Mouse (Mus musculus) adrenal gland, postnatal 4 days (tissue): Measurements from ENCODE around the gene Lum. TPM values are rescaled to one million over a fixed set of nuclear protein-coding genes. Genes with fewer than 3 reads are reported as not detected.

Source experiments
- DNase-seq, 2 experiments: peaks; one replicate each; pipeline ENCODE4 v3.0.0; 2021 to 2022; ENCODE audit warnings: low spot score in 2 of 2, mixed read lengths in 2 of 2
- long read RNA-seq, 2 experiments: library from polyadenylated mRNA; stranded (forward); transcript quantifications; one replicate each; pipeline ENCODE4 v2.0.0; 2021
- total RNA-seq, 2 experiments: library from RNA; stranded (reverse); gene quantifications; 2 replicates each; pipeline ENCODE4 v1.2.3; 2021

The Lum gene
- total RNA-seq = 10 to 100 TPM; 49.9 to 55.2 TPM
- long read RNA-seq, experiment 1, transcript Lum-201 (3 exons, 2,448 nt) = major isoform, 46 of 50 reads
- long read RNA-seq, experiment 1, partial matches to known transcripts = 1 of 50 reads
- long read RNA-seq, experiment 1, other reads (novel, unspliced or antisense) = 3 of 50 reads
- long read RNA-seq, experiment 2, transcript Lum-201 (3 exons, 2,448 nt) = major isoform, 81 of 84 reads
- long read RNA-seq, experiment 2, partial matches to known transcripts = 1 of 84 reads
- long read RNA-seq, experiment 2, other reads (novel, unspliced or antisense) = 2 of 84 reads

DNA sequence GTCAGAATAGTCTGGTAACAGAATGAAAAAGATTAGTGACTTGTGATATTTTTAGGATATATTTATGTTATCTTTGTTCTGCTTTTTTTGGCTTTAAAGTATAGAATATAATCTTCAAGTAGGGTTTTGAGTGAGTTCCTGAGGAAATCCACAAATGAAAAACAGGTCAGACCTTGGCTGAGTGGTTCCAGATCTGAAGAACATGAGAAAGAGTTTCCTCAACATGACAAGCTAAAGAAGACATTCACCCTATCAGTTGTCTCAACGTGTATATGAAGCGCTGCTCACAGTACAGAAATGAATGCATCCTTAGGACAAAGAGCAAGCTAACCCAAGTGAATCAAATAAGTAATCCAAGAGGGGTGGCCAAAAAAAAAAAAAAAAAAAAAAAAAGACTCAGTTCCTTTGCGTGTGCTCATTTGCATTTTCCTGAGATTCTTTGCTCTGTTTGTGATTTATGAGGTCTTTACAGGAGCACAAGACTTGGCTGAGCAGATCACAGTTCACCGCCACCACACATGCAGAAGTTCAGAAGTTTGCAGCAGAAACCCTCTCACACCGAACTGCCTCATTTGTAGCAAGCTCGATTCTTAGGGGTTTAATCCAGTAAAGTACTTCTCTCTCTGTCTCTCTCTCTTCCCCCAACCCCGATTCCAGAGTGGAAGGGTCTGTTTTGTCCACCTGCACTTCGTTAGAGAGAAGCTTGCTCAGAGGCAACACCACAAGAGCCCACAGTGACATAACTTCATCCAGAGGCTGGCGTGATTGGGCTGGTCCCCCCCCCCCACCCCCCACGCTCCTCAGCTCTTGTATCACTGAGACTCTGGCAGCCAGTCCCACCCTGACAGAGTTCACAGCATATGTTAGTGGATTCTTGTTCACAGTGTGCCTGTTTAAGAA, at the start of gene Lum:
Lum (plus strand) TSS at position 172 of the 900 bp plus-strand sequence.
- DNase-seq = no peak

DNA sequence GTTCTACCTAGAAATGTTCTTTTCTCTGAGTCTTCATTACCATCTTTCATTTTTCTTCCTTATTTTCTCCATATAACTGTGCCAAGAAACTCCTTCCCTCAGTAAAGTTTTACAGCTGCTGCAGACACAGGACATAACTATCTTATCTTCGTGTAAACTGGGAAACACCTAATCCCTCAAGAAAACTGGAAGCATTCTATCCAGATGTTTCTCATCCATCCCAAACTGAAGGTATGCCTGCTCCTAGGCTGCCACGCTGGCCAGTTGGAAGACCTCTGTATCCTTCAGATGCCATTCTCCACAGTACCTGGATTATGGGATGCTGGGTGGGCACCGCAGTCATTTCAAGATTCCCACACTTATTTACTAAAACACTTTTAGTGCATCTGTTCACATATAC, 41.6 kb upstream of the Lum start:
- no peak for DNase-seq

DNA sequence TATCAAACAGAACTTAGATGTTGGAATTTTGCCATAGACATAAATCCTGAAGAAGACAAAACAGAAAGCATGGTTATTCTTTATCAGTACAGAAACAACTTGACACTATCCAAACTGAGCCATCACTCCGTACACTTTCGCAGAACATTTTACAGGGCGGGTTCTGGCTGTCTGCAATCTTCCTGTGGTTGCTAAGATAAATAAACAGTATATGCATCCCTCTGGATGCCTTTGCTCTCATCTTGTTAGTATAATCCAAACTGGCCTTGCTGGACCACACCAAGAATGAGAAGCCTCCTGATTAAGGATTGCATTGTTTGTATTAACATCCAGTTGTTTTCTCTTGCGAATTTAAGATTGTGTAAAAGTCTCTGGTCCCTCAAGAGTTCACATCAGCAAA, 29.2 kb upstream of the Lum start:
- DNase-seq = no peak

- no peak for DNase-seq
Observed at GRCm38 (mm10) chr10:97536921-97537320, 28.0 kb upstream of the Lum start.

DNA sequence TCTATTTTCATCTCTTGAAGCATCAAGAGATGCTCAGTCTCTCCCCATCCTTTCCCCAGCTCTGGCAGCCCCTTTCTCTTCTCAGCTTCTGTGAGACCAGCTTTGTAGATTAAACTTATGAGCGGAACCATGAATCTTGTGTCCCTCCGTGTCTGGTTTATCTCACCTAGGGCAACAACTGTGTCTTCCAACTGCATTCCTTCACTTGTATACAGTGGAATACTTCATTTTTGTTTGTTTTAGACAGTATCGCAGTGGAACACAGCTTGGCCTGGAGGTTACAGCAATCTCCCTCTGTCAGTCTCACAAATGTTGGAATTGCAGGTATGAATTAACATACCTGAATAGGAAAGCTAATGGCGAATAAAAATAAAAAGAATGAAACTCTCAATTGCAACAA, 26.7 kb upstream of the Lum start:
- DNase-seq = no peak

- no peak for DNase-seq
Observed at GRCm38 (mm10) chr10:97547740-97548139, 17.2 kb upstream of the Lum start.

GRCm38 (mm10) chr10:97567489-97568135, 2.7 kb downstream of the Lum start:
- DNase-seq = no peak

- DNase-seq = no peak
Observed at GRCm38 (mm10) chr10:97582543-97583231, 17.8 kb downstream of the Lum start.

DNA sequence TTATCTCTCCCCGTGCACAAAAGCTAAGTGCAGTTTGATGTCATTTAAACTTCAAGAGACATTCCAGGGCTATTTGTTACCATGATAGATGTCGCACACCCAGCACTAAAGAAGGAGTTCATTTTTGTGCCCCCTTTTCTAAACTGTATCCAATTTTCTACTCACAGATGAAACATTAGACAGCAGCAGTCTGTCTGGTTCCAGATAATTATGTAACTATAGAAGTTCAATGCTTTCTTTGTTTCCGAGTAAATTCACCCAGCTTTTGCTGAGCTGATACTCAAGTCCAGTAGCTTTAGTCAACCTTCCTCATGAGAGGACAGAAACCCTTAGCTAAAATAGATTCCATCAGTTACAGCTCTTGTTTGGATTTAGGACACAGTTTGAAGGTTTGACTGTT, 19.2 kb downstream of the Lum start:
- DNase-seq = no peak

GRCm38 (mm10) chr10:97587159-97587558, 22.2 kb downstream of the Lum start:
- DNase-seq = no peak

- DNase-seq = no peak
Observed at GRCm38 (mm10) chr10:97589574-97589973, 24.6 kb downstream of the Lum start.

GRCm38 (mm10) chr10:97591036-97591435, 26.1 kb downstream of the Lum start:
- DNase-seq = no peak

- no peak for DNase-seq
Observed at GRCm38 (mm10) chr10:97591685-97592084, 26.8 kb downstream of the Lum start.

- no peak for DNase-seq
Observed at GRCm38 (mm10) chr10:97595680-97596079, 30.8 kb downstream of the Lum start.

- DNase-seq = no peak
Observed at GRCm38 (mm10) chr10:97601744-97602143, 36.8 kb downstream of the Lum start.

- no peak for DNase-seq
Observed at GRCm38 (mm10) chr10:97603256-97603655, 38.3 kb downstream of the Lum start.

- DNase-seq = no peak
Observed at GRCm38 (mm10) chr10:97606579-97606978, 41.7 kb downstream of the Lum start, which contains the start of gene Kera. Gene Kera, plus strand, starts transcription at chr10:97606879.
